Mouse (Mus musculus): ENCODE data around the gene Slc7a1. TPM values are rescaled to one million over a fixed set of nuclear protein-coding genes. Genes with fewer than 3 reads are reported as not detected.

Slc7a1 gene
- polyA plus RNA-seq, 1 experiment = 10.6 TPM

DNA sequence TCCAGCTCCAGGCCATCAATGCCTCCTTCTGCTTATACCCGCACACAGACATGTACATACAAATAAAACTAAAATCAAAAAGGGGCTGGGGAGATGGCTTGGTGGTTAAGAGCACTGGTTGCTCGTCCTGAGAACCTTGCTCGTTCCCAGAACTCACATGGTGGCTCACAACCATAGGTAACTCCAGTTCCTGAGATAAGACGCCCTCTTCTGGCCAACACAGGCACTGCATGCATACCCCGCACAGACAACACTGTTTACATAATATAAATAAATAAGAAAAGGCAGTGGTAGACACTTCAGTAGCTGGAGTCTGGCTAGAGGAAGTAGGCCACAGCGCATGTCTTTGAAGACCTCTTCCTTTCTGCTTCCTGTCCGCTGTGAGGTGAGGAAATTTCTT, 106.8 kb downstream of the Slc7a1 start:
- TF ChIP-seq CTCF (IDR thresholded peaks at IDR 0.05; ENCODE audit: control insufficient read depth, insufficient read depth, low read length) (no peak), POLR2A (IDR thresholded peaks at IDR 0.05; ENCODE audit: borderline replicate concordance, control insufficient read depth, low read depth, low read length) (no peak)
- Histone ChIP-seq H3K4me3 (replicated peaks; ENCODE audit: control insufficient read depth, low read depth, low read length) (no peak overlapping the region), H3K4me1 (ENCODE audit: control insufficient read depth, insufficient read depth, low read length) (no peaks in the 10 kb centered on the region), H3K27ac (ENCODE audit: control insufficient read depth, insufficient read depth, low read depth, low read length, poor library complexity) (no peak overlapping the region)
- WGBS = 76% methylated on average over 7 of the region's 7 CpGs

DNA sequence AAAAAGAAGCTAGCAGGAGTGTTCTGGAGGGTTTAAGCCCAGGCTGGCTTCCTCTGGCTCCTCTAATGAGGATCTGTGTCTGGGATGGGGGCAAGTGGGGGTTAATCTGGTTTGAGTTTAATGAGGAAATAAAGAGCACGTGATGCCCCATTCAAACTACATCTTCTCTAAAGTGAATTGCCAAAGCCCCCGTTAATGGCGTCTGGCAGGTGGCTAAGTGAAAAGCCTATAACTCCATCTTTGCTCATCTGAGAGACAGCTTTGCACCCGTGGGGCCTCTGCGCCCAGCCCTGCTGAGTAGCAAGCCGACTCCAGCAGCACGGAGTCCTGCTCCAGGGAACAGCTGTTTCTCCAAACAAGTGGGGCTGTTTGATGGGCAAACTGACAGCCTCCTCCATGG, 109.8 kb downstream of the Slc7a1 start:
- Histone ChIP-seq H3K4me1 (ENCODE audit: control insufficient read depth, insufficient read depth, low read length) (no peaks in the 10 kb centered on the region), H3K4me3 (replicated peaks; ENCODE audit: control insufficient read depth, low read depth, low read length) (no peak overlapping the region), H3K27ac (ENCODE audit: control insufficient read depth, insufficient read depth, low read depth, low read length, poor library complexity) (no peak overlapping the region)
- TF ChIP-seq POLR2A (IDR thresholded peaks at IDR 0.05; ENCODE audit: borderline replicate concordance, control insufficient read depth, low read depth, low read length) (no peak), CTCF (IDR thresholded peaks at IDR 0.05; ENCODE audit: control insufficient read depth, insufficient read depth, low read length) (no peak)
- WGBS = 84% methylated on average over 7 of the region's 7 CpGs

GRCm38 (mm10) chr5:148288804-148289203, 110.9 kb downstream of the Slc7a1 start:
- Histone ChIP-seq H3K4me1 (ENCODE audit: control insufficient read depth, insufficient read depth, low read length) (no peaks in the 10 kb centered on the region), H3K27ac (ENCODE audit: control insufficient read depth, insufficient read depth, low read depth, low read length, poor library complexity) (no peak overlapping the region), H3K4me3 (replicated peaks; ENCODE audit: control insufficient read depth, low read depth, low read length) (no peak overlapping the region)
- 78% methylated on average over 18 of the region's 18 CpGs for WGBS
- no peak for TF ChIP-seq CTCF (IDR thresholded peaks at IDR 0.05; ENCODE audit: control insufficient read depth, insufficient read depth, low read length)
- TF ChIP-seq POLR2A (IDR thresholded peaks at IDR 0.05; ENCODE audit: borderline replicate concordance, control insufficient read depth, low read depth, low read length) = no peak

DNA sequence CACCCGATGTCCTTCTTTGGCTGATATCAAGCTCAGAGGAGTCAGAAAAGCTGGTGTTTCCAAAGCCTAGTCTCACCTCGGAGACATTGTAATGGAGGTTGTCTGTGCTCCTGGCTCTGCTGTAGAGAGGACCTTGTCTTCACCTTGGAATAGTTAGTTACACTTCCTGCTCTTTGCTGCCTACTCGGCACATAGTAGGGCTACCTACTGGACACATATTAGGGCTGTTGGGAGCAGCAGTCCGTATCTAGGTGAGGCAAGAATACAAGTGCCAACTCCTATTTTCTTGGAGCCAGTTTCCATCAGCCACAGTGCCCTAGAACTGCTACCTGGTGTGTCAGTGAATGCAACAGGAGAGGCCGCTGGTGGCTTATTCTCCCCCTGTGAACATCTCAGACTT, 112.2 kb downstream of the Slc7a1 start:
- WGBS = 85% methylated on average over 5 of the region's 5 CpGs
- Histone ChIP-seq H3K27ac (ENCODE audit: control insufficient read depth, insufficient read depth, low read depth, low read length, poor library complexity) (no peak overlapping the region), H3K4me1 (ENCODE audit: control insufficient read depth, insufficient read depth, low read length) (no peaks in the 10 kb centered on the region)

DNA sequence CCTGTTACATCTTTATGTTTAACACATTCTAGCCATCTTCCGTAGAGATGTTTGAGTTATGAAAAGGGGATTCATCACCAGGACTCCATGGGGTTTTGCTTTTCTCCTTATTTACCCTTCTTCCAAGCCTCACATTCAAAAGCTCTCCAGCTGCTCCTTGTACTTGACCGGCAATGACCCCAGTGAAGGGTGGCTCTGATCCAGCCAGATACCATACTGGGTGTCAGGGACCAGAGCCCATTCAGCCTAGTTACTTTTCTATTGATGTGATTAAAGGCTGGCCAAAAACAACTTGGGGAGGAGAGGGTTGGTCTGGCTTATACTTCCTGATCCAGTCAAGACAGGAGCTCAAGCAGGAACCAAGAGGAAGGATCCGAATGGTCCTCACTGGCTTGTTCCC, 116.1 kb downstream of the Slc7a1 start:
- 84% methylated on average over 3 of the region's 3 CpGs for WGBS
- TF ChIP-seq CTCF (IDR thresholded peaks at IDR 0.05; ENCODE audit: control insufficient read depth, insufficient read depth, low read length) = no peak
- no peak overlapping the region for H3K4me3 ChIP-seq (replicated peaks; ENCODE audit: control insufficient read depth, low read depth, low read length)
- H3K4me1 ChIP-seq (ENCODE audit: control insufficient read depth, insufficient read depth, low read length) = no peaks in the 10 kb centered on the region
- H3K27ac ChIP-seq (ENCODE audit: control insufficient read depth, insufficient read depth, low read depth, low read length, poor library complexity) = no peak overlapping the region

More for the DNA sequence above, 112.2 kb downstream of the Slc7a1 start:
- TF ChIP-seq POLR2A (IDR thresholded peaks at IDR 0.05; ENCODE audit: borderline replicate concordance, control insufficient read depth, low read depth, low read length) (no peak), CTCF (IDR thresholded peaks at IDR 0.05; ENCODE audit: control insufficient read depth, insufficient read depth, low read length) (no peak)
- H3K4me3 ChIP-seq (replicated peaks; ENCODE audit: control insufficient read depth, low read depth, low read length) = no peak overlapping the region

GRCm38 (mm10) chr5:148283177-148283576, 116.5 kb downstream of the Slc7a1 start:
- no peak for TF ChIP-seq POLR2A (IDR thresholded peaks at IDR 0.05; ENCODE audit: borderline replicate concordance, control insufficient read depth, low read depth, low read length)
- no peak for TF ChIP-seq CTCF (IDR thresholded peaks at IDR 0.05; ENCODE audit: control insufficient read depth, insufficient read depth, low read length)
- no peak overlapping the region for H3K4me3 ChIP-seq (replicated peaks; ENCODE audit: control insufficient read depth, low read depth, low read length)
- H3K4me1 ChIP-seq (ENCODE audit: control insufficient read depth, insufficient read depth, low read length) = no peaks in the 10 kb centered on the region
- H3K27ac ChIP-seq (ENCODE audit: control insufficient read depth, insufficient read depth, low read depth, low read length, poor library complexity) = no peak overlapping the region
- 78% methylated on average over 2 of the region's 2 CpGs for WGBS

DNA sequence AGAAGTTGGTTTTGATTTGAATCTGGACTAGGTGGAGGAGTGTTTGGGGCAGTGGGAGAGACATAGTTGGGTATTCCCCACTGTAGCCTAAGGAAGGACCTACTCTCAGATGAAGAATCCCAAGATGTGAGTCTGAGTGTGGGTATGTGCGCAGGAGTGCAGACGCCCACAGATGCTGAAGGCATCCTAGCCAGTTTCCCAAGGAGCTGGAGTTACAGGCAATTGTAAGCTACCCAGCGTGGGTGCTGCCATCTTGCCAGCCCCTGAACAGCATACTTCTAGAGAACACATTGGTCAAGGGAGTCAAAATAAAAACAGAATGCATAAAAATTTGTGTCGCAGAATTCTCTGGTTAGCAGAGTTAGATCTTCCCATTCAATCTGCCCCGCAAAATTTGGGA, 117.1 kb downstream of the Slc7a1 start:
- no peak overlapping the region for H3K4me3 ChIP-seq (replicated peaks; ENCODE audit: control insufficient read depth, low read depth, low read length)
- no peaks in the 10 kb centered on the region for H3K4me1 ChIP-seq (ENCODE audit: control insufficient read depth, insufficient read depth, low read length)
- 88% methylated on average over 5 of the region's 5 CpGs for WGBS
- TF ChIP-seq CTCF (IDR thresholded peaks at IDR 0.05; ENCODE audit: control insufficient read depth, insufficient read depth, low read length) (no peak), POLR2A (IDR thresholded peaks at IDR 0.05; ENCODE audit: borderline replicate concordance, control insufficient read depth, low read depth, low read length) (no peak)
- no peak overlapping the region for H3K27ac ChIP-seq (ENCODE audit: control insufficient read depth, insufficient read depth, low read depth, low read length, poor library complexity)

DNA sequence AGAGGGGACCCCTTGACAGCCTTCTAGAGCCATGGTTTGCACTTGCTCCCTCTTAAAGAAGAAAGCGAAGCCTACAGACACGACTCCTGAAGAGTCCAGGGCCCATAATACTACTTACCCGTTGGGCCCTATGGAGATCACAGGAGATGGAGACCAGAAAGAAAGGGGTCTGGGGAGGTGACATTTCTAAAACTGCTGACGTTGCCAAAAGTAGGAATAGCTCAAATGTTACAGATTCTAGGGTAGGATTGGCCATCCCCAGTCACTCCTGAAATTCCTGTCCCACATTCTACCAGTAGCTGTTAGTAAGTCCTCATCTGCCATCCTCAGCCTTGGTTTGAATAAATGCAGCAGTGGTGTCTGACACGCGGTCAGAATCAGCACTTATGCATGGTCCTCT, 117.6 kb downstream of the Slc7a1 start:
- Histone ChIP-seq H3K27ac (ENCODE audit: control insufficient read depth, insufficient read depth, low read depth, low read length, poor library complexity) (no peak overlapping the region), H3K4me1 (ENCODE audit: control insufficient read depth, insufficient read depth, low read length) (no peaks in the 10 kb centered on the region), H3K4me3 (replicated peaks; ENCODE audit: control insufficient read depth, low read depth, low read length) (no peak overlapping the region)
- 81% methylated on average over 6 of the region's 6 CpGs for WGBS
- no peak for TF ChIP-seq POLR2A (IDR thresholded peaks at IDR 0.05; ENCODE audit: borderline replicate concordance, control insufficient read depth, low read depth, low read length)
- TF ChIP-seq CTCF (IDR thresholded peaks at IDR 0.05; ENCODE audit: control insufficient read depth, insufficient read depth, low read length) = no peak

- Histone ChIP-seq H3K4me1 (ENCODE audit: control insufficient read depth, insufficient read depth, low read length) (no peaks in the 10 kb centered on the region), H3K4me3 (replicated peaks; ENCODE audit: control insufficient read depth, low read depth, low read length) (no peak overlapping the region), H3K27ac (ENCODE audit: control insufficient read depth, insufficient read depth, low read depth, low read length, poor library complexity) (no peak overlapping the region)
- WGBS = 68% methylated on average over 5 of the region's 5 CpGs
- TF ChIP-seq POLR2A (IDR thresholded peaks at IDR 0.05; ENCODE audit: borderline replicate concordance, control insufficient read depth, low read depth, low read length) (no peak), CTCF (IDR thresholded peaks at IDR 0.05; ENCODE audit: control insufficient read depth, insufficient read depth, low read length) (no peak)
These were observed 119.4 kb downstream of the Slc7a1 start for GRCm38 (mm10) chr5:148280321-148280720.

All from bone marrow, adult 2 months (tissue).